ENCODE assay signal across 14 mouse cellular contexts in the genomic region with DNA sequence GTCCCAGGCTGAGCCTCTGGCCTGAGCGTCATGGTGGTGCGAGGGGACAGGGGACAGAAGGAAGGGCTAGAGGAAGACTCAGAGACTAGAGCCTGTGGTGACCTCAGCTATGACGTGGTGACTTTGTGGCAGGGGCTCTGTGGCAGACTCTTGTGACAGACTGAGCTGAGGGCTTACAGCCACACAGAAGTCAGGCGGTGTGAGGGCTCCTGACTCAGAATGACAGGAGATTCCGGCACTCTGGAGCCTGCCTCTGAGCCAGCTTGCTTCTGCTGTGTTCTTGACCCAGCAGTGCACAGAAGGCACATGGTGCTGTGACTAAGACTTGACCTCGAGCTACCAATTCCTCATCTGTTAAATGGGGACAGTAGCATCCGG. TPM values are rescaled to one million over a fixed set of nuclear protein-coding genes. Genes with fewer than 3 reads are reported as not detected.
DNase-seq lines count a peak whose midpoint lies in the region; ATAC-seq and TF ChIP-seq lines count a peak whose summit lies in the region.
"Had no signal": no experiment of that assay in that cellular context is flagged by ENCODE, and none has a peak within 500 bp of the region (broad histone marks: within the 10 kb centered on the region; RNA-seq: fewer than 3 reads in every experiment).

No protein-coding gene starts in this region.

- intact Hi-C loops in gastrocnemius, adult 2 months (cut with DNase I): no loop called here
- intact Hi-C loops in gastrocnemius, postnatal 36 days (cut with DNase I): no loop called here

- H3K9ac ChIP-seq in kidney, embryonic 14.5 days (ENCODE audit: low read depth, low read length): no peak overlapping the region
- H3K9ac ChIP-seq: liver, embryonic 13.5 days; midbrain, embryonic 12.5 days had no signal

- DNase-seq in gastrocnemius, adult 2 months: no peak
- DNase-seq in gastrocnemius, postnatal 36 days: no peak
- no peak for DNase-seq in kidney, postnatal 36 days
- DNase-seq in 3T3-L1 (ENCODE audit: low read depth, low spot score): peak; percentile 50
- DNase-seq in gastrocnemius, adult 18-20 months (ENCODE audit: low spot score): no peak
- DNase-seq in cerebellum, adult 18-20 months: no peak
- DNase-seq: B cell, adult 2 months; cerebellum, adult 9-11 months; liver, embryonic 13.5 days; thymus, postnatal 25 days had no signal

- ATAC-seq in kidney, embryonic 14.5 days (ENCODE audit: low FRiP score, low TSS enrichment): no peak
- peak; percentile 45 for ATAC-seq in common myeloid progenitor, adult 5-6 weeks (replicated peaks; ENCODE audit: low read depth, poor library complexity, severe bottlenecking)
- ATAC-seq: Patski had no signal

- H3K4me2 ChIP-seq in kidney, embryonic 14.5 days (replicated peaks; ENCODE audit: low read depth, low read length): no peak overlapping the region
- H3K4me2 ChIP-seq: liver, embryonic 13.5 days; midbrain, embryonic 12.5 days had no signal

- H3K27ac ChIP-seq in gastrocnemius, adult 2 months: peak overlapping the region; percentile 88
- peak overlapping the region; percentile 62; the same call in 1 of the 2 replicates for H3K27ac ChIP-seq in kidney, embryonic 14.5 days (ENCODE audit: low read depth, low read length)
- H3K27ac ChIP-seq: liver, embryonic 13.5 days had no signal

- peak overlapping the region; percentile 21; the same call in 1 of the 2 replicates for H3K4me3 ChIP-seq in gastrocnemius, adult 2 months
- no peak overlapping the region for H3K4me3 ChIP-seq in kidney, embryonic 14.5 days (ENCODE audit: low read length)
- H3K4me3 ChIP-seq: liver, embryonic 13.5 days; midbrain, embryonic 12.5 days had no signal

- peaks cover 48% of the 10 kb centered on the region for H3K4me1 ChIP-seq in kidney, embryonic 14.5 days (ENCODE audit: control insufficient read depth, insufficient read depth, low read length)

- TF ChIP-seq CTCF in gastrocnemius, adult 2 months (IDR thresholded peaks at IDR 0.05): no peak

- WGBS in kidney, embryonic 14.5 days: 78% methylated on average over 7 of the region's 7 CpGs

- H3K27me3 ChIP-seq in kidney, embryonic 14.5 days (ENCODE audit: control insufficient read depth, insufficient read depth, low read length): no peaks in the 10 kb centered on the region
- H3K27me3 ChIP-seq: liver, embryonic 13.5 days; midbrain, embryonic 12.5 days; Patski had no signal

- H3K36me3 ChIP-seq in kidney, embryonic 14.5 days (ENCODE audit: control insufficient read depth, insufficient read depth, low read length): no peaks in the 10 kb centered on the region
- H3K36me3 ChIP-seq: liver, embryonic 13.5 days; midbrain, embryonic 12.5 days had no signal

- H3K9me3 ChIP-seq in kidney, embryonic 14.5 days (ENCODE audit: control insufficient read depth, low read length): no peaks in the 10 kb centered on the region
- H3K9me3 ChIP-seq: liver, embryonic 13.5 days; midbrain, embryonic 12.5 days had no signal

RNA-seq across cellular contexts. Expression of a gene that starts 32.9 kb away (rescaled TPM):
- 10 to 100 TPM in 1 of 2 experiments, 1 to 10 TPM in 1; 9.4 to 11.2 TPM for total RNA-seq in gastrocnemius, adult 2 months (2021)
- total RNA-seq in gastrocnemius, postnatal 36 days (2021): 10 to 100 TPM in 1 of 2 experiments, 1 to 10 TPM in 1; 7.0 to 10.3 TPM
- 24.1 and 31.9 TPM in 2 replicates for polyA plus RNA-seq in kidney, embryonic 14.5 days (2014; fragmentation: Nextera tagmentation; extraction: Ambion mirVana)
- total RNA-seq in common myeloid progenitor, adult 5-6 weeks (2017): 15.9 and 36.0 TPM in 2 replicates
- 10 to 100 TPM; 10.3 to 11.2 TPM for total RNA-seq in gastrocnemius, adult 18-20 months (2021)

RNA-seq across cellular contexts. Expression of a gene that starts 47.9 kb away (rescaled TPM):
- total RNA-seq in gastrocnemius, adult 2 months (2021): 100 to 1,000 TPM; 382 to 410 TPM
- total RNA-seq in gastrocnemius, postnatal 36 days (2021): 100 to 1,000 TPM; 327 to 414 TPM
- polyA plus RNA-seq in kidney, embryonic 14.5 days (2014; fragmentation: Nextera tagmentation; extraction: Ambion mirVana): 911 and 1,064 TPM in 2 replicates
- 1,140 and 1,191 TPM in 2 replicates for total RNA-seq in common myeloid progenitor, adult 5-6 weeks (2017)
- total RNA-seq in gastrocnemius, adult 18-20 months (2021): 100 to 1,000 TPM; 418 to 419 TPM

RNA-seq across cellular contexts. Expression of a gene that starts 47.9 kb away (rescaled TPM):
- 10 to 100 TPM; 29.1 to 30.7 TPM for total RNA-seq in gastrocnemius, adult 2 months (2021)
- 10 to 100 TPM; 24.4 to 31.1 TPM for total RNA-seq in gastrocnemius, postnatal 36 days (2021)
- polyA plus RNA-seq in kidney, embryonic 14.5 days (2014; fragmentation: Nextera tagmentation; extraction: Ambion mirVana): 2.3 and 3.5 TPM in 2 replicates
- 2.1 and 3.1 TPM in 2 replicates for total RNA-seq in common myeloid progenitor, adult 5-6 weeks (2017)
- 10 to 100 TPM; 26.3 to 27.2 TPM for total RNA-seq in gastrocnemius, adult 18-20 months (2021)
